Mouse (Mus musculus) gastrocnemius, postnatal 4 days (tissue): ENCODE measurements around the gene Srsf9. TPM values are rescaled to one million over a fixed set of nuclear protein-coding genes. Genes with fewer than 3 reads are reported as not detected.

Source experiments
- DNase-seq, 2 experiments: peaks; one replicate each; pipeline ENCODE4 v3.0.0; 2021 to 2022; ENCODE audit warnings: low spot score in 2 of 2, mixed read lengths in 2 of 2
- total RNA-seq, 2 experiments: library from RNA; stranded (reverse); gene quantifications; 2 replicates each; pipeline ENCODE4 v1.2.3; 2021

Gene Srsf9
- total RNA-seq, 2 experiments from 2014 or later: 38.2 to 42.8 TPM

DNA sequence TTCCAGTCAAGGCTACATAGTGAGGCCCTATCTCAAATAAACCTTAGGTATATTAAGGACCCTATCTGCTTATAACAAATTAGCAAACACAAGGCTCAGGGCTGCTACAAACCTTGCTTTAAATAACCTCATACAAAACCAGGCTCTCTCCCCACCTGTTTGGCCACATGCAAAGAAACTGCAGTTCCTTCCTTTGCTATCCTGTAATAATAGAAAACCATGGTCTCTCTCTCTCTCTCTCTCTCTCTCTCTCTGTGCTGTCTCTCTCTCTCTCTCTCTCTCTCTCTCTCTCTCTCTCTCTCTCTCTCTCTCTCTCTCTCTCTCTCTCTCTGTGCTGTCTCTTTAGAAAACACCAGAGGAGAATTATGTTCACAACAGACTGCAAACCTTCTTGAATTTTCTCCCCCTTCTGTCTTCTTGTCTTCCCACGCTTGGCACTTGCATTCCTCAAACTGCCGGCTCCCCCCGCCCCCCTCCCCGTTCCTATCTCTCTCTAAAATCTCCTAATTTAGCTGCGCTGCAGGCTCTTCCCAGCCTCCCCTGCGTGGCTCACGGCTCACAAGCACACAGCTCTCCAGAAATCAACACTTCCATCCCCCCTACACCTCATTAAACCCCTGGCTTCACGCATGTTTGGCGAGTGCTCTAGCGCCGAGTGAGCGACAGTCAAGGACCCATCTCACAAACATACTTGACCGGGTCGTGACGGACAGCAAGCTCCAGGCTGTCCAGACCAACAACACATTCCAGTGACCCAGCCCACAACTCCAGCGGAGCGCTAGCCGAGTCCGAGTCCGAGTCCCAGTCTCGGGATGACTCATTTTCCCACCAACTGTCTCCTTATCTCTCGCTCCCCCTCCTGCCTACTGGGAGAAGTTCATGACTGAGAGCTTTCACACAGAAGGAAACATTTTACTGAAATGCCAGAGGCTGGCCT, 7.7 kb upstream of the Srsf9 start:
- peak; percentile 52 to 74 for DNase-seq

DNA sequence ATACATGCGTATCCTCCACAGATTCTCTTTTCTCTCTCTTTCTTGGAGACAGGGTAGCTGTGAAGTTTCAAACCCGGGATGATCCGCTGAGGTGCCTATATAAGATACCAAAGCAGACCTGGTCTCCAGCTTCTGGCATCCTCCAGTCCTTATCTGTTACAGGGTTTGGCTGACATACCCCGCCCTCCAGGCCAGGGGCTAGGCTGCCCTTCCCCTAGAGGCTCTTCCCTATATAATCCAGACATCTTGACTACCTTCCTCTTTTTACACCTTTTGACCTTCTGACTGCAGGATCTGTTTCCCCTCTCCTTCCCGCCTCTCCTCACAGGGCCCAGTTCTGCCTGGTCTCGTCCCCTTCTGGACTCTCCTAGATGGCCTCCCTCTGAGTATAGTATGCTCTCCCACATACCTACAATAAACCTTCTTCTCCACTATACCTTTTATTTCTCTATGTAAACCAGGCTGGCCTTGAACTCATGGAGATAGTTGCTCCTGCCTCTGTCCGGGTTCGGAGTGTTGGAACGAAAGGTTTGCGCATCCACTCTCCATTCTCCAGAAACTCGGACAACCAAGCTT, 633 bp upstream of the Srsf9 start:
- DNase-seq: no peak

DNA sequence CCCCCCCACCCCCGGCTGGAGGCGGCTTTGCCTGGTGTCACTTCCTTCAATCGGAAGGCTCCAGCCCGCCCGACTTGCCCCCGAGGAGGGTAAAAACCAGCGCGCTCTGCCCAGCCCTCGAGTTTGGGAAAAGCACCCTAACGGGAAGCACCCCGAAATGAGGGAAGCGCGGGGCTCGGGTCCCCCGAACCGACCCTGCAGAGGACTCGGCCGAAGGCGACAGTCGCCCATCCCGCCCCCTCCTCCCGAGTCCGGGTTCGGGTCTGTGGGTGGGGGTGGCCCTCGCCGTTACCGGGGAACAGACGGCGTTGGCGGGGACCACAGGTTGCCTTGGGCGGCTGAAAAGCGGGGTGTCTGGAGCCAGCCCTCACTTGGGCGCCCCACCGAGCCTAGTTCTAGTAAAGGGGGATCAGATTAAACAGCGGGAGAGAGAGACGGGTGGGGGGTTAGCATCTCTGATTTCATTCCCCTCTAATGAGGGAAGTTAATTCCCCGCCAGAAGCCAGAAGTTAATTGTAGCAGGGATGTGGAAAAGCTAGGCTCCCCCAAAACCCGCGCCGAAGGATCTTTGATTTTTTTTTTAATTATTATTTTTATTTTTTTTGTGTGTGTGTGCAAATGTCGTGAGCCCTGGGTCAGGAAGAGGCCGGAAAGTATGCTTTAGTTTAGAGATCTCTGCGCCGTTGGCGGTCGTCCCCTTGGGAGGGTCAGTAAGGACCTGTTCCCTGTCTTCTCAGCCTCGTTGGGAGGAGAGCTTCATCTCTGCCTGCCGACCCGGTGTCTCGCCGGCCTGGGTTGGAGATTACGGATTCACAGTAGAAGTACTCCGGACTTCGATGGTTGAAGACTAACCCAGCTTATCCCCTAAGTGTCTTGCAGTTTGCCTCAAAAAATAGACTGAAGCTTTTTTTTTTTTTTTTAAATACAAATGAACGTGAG, 902 bp downstream of the Srsf9 start:
- peak; percentile 33 to 37 for DNase-seq

DNA sequence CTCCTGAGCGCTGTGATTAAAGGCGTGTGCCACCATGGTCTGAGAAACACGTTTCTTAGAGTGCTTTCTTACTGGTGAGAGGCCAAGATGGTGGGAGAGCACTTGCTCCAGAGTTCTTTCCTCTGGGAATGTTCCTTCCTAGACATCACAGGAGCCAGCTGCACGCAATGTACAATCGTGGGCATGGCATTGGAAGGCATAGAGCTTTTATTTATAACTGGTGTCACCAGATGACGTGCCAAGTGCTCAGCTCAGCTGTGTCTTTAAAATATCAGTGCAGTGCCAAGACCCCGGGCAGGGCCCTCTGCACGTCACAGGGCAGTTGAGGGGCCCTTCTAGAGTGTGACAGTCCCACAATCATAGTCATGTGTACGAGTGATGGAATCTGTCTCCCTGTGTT, 4.0 kb downstream of the Srsf9 start:
- no peak for DNase-seq

DNA sequence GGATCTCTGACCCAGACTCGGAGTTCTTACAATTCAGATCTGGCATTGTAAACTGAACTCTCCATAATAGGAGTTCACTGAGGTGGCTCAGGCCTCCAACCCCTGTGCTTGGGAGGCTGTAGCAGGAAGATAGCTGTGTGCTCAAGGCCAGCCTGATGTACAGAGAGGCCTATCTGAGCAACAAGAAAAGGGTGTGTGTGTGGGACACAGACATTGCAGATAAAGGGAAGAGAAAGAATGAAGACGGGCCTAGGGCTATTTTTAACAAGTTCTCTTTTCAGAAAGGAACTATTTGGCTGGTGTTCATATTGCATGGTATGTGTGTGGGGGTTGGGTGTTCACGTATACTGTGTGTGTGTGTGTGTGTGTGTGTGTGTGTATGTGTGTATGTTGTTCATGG, 6.6 kb downstream of the Srsf9 start:
- no peak for DNase-seq

DNA sequence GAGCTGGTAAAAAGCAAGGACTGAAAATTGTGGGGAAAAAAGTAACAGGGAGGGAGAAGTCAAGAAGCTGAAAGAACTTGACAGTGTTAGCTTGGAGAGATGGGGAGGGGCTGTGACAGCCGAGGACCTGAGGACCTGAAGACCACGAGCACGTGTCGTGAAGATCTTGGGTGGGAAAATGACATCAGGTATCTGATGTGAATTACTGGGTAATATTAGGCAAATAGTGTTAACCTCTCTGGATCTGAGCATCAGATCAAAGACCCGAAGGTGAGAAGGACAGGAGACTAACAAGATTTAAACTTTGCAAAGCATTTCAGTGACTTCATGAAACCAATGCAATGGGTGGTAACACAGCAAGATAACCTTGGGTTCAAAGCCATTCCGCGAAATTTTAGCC, 13.0 kb downstream of the Srsf9 start:
- no peak for DNase-seq

DNA sequence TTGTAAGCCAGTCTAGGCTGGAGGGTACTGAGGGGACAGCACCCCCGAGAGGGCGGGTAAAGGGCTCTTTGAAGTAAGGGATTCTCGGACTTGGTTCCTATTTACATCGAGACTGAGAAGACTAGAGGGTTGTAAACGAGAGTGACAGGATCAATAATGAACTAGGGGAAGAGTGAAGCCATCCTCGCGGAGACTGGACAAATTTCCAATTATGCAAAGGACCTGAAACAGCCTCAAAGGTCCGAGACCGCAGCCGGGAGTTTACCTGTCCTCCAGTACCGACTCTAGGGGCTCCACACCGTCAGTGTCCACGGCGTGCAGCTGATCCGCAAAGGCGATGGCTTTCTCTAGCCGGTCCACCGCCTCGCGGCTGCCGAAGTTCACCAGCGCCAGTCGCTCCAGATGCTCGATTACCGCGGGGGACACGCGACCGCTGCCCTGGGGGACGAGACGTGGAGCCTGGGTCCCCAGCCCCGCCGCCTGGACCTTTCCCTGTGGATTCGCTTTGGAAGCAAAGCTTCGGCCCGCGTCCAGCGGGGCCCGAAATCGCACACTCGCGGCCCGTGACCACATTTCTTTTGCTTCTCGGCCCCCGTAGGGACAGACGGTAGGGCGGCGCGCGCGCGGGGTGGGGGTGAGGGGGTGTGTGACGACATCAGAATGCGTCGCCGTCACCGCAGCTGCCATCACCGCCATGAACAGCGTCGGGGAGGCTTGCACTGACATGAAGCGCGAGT, 13.8 kb downstream of the Srsf9 start, which contains the start of the genes Gatc and Triap1:
Gatc (minus strand) TSS at position 602 of the 737 bp plus-strand sequence.
Triap1 (plus strand) TSS at position 649 of the 737 bp plus-strand sequence.
- DNase-seq: peak; percentile 81 to 92

DNA sequence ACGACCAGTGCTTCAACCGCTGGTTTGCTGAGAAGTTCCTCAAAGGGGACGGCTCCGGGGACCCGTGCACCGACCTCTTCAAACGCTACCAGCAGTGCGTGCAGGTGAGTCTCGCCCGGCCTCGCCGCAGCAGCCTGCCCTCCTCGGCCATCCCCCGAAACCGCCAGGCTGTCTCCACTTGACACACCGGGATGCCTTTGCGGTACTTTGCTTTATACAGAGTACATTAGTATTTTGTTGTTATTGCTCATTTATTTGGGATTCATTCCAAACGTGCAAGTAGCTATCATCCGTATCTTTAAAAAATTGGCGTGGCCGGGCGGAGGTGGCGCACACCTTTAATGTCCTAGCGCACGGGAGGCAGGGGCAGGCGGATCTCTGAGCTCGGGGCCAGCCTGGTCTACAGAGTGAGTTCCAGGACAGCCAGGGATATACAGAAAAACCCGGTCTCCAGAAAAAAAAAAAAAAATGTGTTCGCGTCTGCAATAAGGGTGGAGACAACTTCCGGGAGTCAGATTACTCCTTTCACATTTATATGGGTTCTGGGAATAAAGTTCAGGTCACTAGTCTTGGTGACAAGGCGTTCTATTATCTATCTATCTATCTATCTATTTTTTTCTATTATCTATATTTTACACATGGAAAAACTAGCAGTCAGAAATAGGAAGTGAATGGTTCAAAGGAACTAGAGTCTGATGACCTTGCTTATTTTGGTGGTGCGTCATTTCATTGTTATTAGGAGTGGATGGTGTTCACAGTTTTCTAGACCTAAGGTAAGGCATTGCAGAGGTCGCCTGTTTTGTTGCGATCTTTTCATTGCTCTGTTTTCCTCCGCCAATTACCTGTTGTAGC, 14.6 kb downstream of the Srsf9 start:
- DNase-seq: no peak

DNA sequence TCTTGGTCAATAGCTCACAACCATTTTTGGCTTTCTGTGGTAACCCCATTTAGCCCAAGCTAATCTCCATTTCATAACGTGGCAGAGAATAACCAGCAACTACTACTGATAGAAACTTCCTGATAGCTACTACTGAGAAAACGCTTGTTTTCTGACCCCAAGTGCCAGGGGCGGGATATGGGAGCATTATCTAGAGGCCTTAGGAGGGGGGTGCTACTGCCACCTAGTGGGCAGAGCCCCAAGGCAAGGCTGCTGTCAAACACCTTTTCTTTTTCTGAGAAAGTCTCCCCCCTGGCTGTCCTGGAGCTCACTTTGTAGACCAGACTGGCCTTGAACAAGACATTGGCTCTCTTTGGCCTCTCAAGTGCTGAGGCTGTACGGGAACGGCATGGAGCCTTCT, 20.6 kb downstream of the Srsf9 start:
- peak; percentile 39 to 76 for DNase-seq

DNA sequence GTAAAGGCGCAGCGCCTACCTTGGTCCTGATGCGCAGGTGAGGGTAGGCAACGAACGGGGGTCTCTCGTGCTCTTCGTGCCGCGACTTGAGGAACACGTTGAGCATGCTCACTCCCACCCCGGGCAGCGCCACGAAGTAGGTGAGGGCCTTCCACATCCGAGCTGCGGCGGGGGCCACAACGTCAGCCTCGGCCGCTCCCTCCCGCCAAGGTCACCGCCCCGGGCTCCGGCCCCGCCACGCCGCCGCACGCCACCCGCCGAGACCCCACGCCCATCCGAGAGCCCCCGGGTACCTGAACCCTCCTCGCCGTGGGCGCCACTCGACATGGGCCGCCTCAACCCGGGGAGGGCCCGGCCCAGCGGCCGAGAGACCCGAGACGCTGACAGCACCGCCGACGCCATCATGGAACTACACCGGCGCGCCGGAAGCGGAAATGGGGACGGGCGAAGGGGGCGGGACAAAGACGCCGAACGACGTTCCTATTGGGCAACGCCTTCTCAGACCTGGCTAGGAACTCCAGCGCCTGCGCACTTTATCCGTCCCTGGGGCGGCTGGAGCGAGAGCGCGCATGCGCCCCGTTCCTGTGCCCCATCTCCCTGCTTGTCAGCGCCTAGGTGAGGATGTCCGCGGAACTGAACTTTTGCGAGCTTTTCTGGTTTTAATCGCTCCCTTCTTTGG, 21.7 kb downstream of the Srsf9 start, which contains the start of gene Cox6a1:
Cox6a1 (minus strand) TSS at position 436 of the 679 bp plus-strand sequence.
- peak; percentile 95 to 98 for DNase-seq

DNA sequence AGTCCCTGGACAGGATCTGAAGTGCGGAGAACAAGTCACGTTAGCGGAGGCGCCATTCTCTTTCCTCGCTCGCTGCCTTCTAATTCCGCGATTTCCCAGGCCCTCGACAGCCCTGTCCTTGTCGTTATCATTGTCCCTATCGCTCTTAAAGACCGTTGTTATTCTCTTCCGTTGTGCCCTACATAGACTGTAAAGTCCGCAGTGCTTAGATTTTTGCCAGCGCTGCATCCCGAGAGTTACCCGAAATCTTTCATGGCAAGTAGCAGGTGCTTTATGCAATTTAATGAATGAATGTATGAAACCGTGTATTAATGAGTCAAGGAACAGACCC, 22.2 kb downstream of the Srsf9 start:
- no peak for DNase-seq

DNA sequence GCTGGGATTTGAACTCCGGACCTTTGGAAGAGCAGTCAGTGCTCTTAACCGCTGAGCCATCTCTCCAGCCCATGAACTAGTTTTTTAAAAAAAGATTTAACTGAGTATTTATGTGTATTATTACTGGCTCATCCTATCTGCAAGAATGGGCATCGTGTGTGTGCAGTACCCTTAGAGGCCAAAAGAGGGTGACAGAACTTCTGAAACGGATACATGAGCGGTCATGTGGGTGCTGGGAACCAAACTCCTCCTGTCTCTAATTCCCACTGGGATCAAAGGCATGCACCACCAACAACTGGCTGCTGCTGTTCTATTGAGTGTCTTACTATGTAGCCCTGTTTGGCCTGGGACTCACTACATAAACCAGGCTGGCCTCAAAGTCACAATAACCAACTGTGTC, 24.4 kb downstream of the Srsf9 start:
- DNase-seq: no peak

DNA sequence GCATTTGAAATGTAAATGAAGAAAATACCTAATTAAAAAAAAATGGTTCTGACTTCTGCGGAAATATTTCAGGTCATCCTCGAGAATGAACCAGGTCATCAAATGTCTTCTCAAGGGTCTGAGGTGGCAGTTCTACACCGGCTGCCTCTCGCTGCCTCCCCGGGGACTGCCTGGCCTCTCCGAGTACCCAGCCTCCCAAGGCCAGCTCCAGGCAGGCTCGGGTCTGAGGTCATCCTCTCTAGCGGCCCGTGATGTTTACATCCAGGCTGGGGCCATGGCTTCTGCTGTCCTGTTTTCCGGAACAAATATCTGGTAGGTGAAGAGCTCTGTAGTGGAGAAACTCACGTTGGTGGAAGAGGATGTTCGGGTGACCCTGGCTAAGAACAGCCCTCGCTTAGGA, 28.1 kb downstream of the Srsf9 start:
- no peak for DNase-seq

DNA sequence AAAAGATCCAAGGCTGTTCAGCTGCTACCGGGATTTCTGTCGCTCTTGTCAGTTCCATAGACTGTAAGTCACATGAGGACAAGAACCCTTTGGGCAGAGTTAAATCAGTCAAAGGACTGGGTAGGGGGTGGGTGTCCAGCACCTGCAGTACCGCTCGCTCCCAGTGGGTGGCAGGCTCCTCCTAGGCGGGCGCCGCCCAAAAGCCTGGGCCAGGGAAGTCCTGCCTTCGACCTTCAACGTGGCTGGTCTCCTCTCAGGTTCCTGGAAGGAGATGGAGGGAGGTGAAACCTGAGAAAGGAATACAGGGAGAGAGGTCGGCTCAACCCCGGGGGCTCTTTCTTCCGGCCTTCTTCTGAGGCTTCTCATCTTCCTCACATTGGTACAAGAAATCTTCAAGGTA, 31.9 kb downstream of the Srsf9 start:
- DNase-seq: peak; percentile 85 to 86

DNA sequence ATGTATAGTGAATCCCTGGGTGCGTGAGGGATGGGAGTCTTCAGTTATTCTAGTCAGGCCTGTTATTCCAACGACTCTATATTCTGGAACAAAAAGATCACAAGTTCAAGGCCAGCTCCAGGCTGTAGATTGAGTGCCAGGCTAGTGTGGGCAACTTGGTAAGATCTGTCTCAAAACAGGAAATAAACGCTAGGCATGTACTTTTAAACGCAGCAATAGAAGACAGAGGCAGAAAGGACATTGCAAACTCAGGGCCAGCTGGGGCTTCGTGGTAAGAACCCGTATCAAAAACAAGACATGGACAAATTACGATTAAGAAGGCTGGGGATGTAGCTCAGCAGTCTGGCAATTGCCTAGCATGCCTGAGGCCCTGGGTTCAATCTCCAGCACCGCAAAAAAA, 32.5 kb downstream of the Srsf9 start:
- DNase-seq: no peak

DNA sequence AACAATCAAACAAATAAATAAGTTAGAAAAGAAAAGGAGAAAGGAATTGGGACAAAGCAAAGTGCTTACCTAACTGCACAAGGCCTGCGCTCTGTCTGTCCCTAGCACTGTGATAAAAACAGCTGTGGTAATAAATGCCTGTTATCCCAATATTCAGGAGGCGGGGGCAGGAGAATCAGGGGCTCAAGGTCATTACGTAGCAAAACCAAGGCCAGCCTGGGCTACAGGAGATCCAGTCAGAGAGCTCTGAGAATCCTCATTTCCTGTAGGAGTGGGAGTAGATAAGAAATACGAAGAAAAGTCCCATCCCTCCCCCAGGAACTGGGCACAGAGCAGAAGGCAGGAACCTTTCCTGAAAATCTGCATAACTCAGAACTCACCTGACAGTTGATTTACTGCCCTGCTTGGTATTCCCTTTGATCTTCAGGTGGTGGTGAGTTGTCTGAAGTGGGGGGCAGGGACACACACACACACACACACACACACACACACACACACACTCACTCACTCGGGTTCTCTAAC, 32.9 kb downstream of the Srsf9 start:
- DNase-seq: no peak

DNA sequence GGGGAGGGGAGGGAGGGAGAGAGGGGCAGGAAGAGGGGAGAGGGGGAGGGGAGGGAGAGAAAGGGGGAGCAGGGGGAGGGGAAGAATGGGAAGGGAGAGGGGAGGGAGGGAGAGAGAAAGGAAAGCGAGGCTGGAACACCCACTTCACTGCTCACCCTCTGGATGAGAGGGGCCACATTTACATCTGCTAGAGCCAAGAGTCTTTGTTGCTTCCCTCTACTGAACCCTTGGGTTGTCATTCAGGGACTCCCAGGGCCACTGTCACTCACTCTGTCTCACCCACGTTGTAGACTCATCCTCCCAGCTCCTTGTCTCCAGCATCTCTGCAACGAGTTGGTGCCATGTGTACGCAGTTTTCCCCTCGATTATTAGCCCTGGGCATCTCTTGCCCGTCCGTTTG, 35.2 kb downstream of the Srsf9 start:
- no peak for DNase-seq

DNA sequence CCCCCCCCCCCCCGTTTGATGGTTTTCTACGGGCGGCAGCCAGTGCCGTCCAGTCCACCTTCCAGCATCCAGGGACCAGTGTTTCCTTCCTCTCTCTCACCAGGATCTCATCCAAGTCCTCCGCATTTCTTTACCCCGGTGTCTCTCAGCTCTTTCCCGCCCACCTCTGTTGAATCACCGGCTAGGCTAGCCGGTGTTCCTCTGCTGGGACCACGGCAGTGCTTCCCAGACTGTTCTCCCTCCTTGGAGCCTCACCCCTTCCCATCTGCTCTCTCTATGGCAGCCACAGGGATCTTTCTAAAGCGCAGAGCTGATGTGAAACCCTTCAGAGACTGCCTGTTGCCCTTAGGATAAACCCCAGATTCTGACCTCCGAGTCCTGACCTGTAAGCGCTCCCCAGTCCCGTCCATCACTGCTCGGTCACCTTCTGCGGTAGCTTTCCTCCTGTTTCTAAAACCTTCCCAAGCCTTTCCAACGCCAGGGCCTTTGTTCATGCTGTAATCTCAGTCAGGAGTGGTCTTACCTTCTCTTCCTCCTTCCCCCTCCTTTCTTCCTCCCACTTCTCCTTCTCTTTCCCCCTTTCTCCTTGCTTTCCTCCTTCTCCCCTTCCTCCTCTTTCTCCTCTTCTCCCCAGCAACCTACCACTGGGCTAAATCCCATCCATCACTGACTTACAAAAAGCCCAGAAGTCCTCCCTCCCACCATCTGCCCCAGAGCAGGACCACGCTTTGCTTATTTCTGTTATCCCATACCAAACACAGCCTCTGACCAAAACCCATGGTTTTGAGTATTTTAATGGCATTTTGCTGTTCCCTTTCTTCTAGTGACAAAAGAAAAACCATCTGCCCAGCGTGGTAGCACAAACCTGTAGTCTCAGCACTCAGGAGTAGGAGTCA, 36.1 kb downstream of the Srsf9 start:
- DNase-seq: no peak
